Mouse (Mus musculus): ENCODE results near the gene Gm42517.

Gene Gm42517

GRCm38 (mm10) chr5:108367871-108368332 lies at the start of gene Gm42517:
Gene Gm42517, minus strand, starts transcription at chr5:108367922.
- DNase-seq = no peak

- no peak for DNase-seq
These were observed 47.0 kb upstream of the Gm42517 start for GRCm38 (mm10) chr5:108414711-108415110.

GRCm38 (mm10) chr5:108406977-108407376 lies 39.3 kb upstream of the Gm42517 start:
- DNase-seq = no peak

- no peak for DNase-seq
These were observed 37.7 kb upstream of the Gm42517 start for GRCm38 (mm10) chr5:108405460-108405859.

- DNase-seq = no peak
These were observed 35.7 kb upstream of the Gm42517 start for GRCm38 (mm10) chr5:108403453-108403852.

GRCm38 (mm10) chr5:108389744-108390143 lies 22.0 kb upstream of the Gm42517 start:
- DNase-seq = no peak

- no peak for DNase-seq
These were observed 20.5 kb upstream of the Gm42517 start, which contains the start of gene Pde6b for GRCm38 (mm10) chr5:108388201-108388600. Gene Pde6b, plus strand, starts transcription at chr5:108388391.

GRCm38 (mm10) chr5:108386449-108386848 lies 18.7 kb upstream of the Gm42517 start:
- no peak for DNase-seq

- DNase-seq = no peak
These were observed 17.9 kb upstream of the Gm42517 start for GRCm38 (mm10) chr5:108385632-108386031.

- no peak for DNase-seq
These were observed 10.6 kb upstream of the Gm42517 start for GRCm38 (mm10) chr5:108378346-108378745.

GRCm38 (mm10) chr5:108376059-108376458 lies 8.3 kb upstream of the Gm42517 start:
- no peak for DNase-seq

GRCm38 (mm10) chr5:108374079-108374478 lies 6.4 kb upstream of the Gm42517 start:
- DNase-seq = no peak

GRCm38 (mm10) chr5:108369964-108370363 lies 2.2 kb upstream of the Gm42517 start:
- no peak for DNase-seq

GRCm38 (mm10) chr5:108368851-108369621 lies 1.3 kb upstream of the Gm42517 start:
- peak in 1 of 2 experiments; percentile 54 for DNase-seq

GRCm38 (mm10) chr5:108368446-108368845 lies 724 bp upstream of the Gm42517 start:
- DNase-seq = no peak

- peak; percentile 11 to 50 for DNase-seq
These were observed 509 bp downstream of the Gm42517 start for GRCm38 (mm10) chr5:108366984-108367841.

- no peak for DNase-seq
These were observed 1.3 kb downstream of the Gm42517 start for GRCm38 (mm10) chr5:108366328-108366983.

- DNase-seq = no peak
These were observed 5.4 kb downstream of the Gm42517 start for GRCm38 (mm10) chr5:108362330-108362729.

GRCm38 (mm10) chr5:108360211-108360610 lies 7.5 kb downstream of the Gm42517 start:
- no peak for DNase-seq

- no peak for DNase-seq
These were observed 8.2 kb downstream of the Gm42517 start for GRCm38 (mm10) chr5:108359491-108359890.

- DNase-seq = no peak
These were observed 9.9 kb downstream of the Gm42517 start for GRCm38 (mm10) chr5:108357862-108358261.

- DNase-seq = no peak
These were observed 13.7 kb downstream of the Gm42517 start for GRCm38 (mm10) chr5:108354056-108354455.
